Mouse (Mus musculus) heart, adult 2 months (tissue): ENCODE measurements around the gene Plch2.

Experiments used
- CTCF ChIP-seq: fragments of 200-600 bp; IDR thresholded peaks from 2 replicates; pipeline ENCODE4 v1.8.1; 2022; ENCODE audit warnings: antibody characterized with exemption, mild to moderate bottlenecking, moderate library complexity
- EP300 ChIP-seq: fragments of 200-500 bp; IDR thresholded peaks from 2 replicates; pipeline ENCODE4 v1.6.1; 2011; ENCODE audit warnings: low read depth, low read length, control low read depth; ENCODE audit not compliant: insufficient read depth
- POLR2A ChIP-seq: fragments of 200-500 bp; IDR thresholded peaks from 2 replicates; pipeline ENCODE4 v1.6.1; 2011; ENCODE audit warnings: mild to moderate bottlenecking, low read depth, low read length, control low read depth; ENCODE audit not compliant: insufficient read depth

DNA sequence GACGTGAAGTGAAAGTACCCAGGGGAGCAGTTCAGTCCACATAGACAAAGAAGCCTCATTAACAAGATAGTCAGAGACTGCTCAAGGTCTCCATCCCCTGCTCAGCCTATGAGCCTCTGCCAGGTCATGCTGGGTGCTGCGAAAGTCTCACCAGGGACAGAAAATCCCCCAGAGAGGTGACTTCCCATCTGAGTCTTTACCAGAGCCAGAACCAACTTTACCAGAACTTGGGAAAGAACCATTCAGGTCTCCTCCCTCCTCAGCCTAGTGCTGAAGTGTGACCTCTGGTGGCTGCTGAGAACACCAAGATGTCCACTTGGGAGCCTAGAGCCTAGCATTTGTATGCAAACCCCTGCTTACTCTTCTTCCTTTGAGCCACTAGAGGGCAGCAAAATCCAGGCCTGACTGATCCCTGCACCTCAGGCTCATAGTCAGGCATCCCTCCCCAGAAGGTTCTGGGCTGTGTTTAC, 112.4 kb downstream of the Plch2 start:
- TF ChIP-seq CTCF, result peak; percentile 98
- no peak for TF ChIP-seq POLR2A
- peak; percentile 90 for TF ChIP-seq EP300
